Mouse (Mus musculus) layer of hippocampus, postnatal 25 days (tissue): Measurements from ENCODE around the gene S100a4. TPM values are rescaled to one million over a fixed set of nuclear protein-coding genes. Genes with fewer than 3 reads are reported as not detected.

Experiments
- total RNA-seq, 2 experiments: library from RNA; stranded (reverse); gene quantifications; 2 replicates each; pipeline ENCODE4 v1.2.3; 2021

Gene S100a4
- total RNA-seq, 2 experiments from 2014 or later, result 4.1 to 6.5 TPM

Other genes with a start within 250 kb of the S100a4 start
- 10 to 100 TPM; 13.7 to 17.1 TPM for gene Slc27a3, start 213.8 kb upstream of the S100a4 start, total RNA-seq
- 10 to 100 TPM; 69.1 to 70.6 TPM for gene Ints3, start 170.1 kb upstream of the S100a4 start, total RNA-seq
- gene Npr1, start 137.9 kb upstream of the S100a4 start, total RNA-seq, result 1 to 10 TPM; 4.7 to 5.0 TPM
- 10 to 100 TPM; 81.2 to 87.4 TPM for gene Ilf2, start 127.6 kb upstream of the S100a4 start, total RNA-seq
- 10 to 100 TPM; 49.8 to 53.4 TPM for gene Snapin, start 112.7 kb upstream of the S100a4 start, total RNA-seq
- 100 to 1,000 TPM; 159 to 166 TPM for gene Chtop, start 94.3 kb upstream of the S100a4 start, total RNA-seq
- 100 to 1,000 TPM in 1 of 2 experiments, 10 to 100 TPM in 1; 92.6 to 106 TPM for gene S100a1, start 89.4 kb upstream of the S100a4 start, total RNA-seq
- gene S100a13, start 89.3 kb upstream of the S100a4 start, total RNA-seq, result 10 to 100 TPM; 22.6 to 27.6 TPM
- under 1 TPM; 0.39 to 0.42 TPM for gene S100a14, start 76.9 kb upstream of the S100a4 start, total RNA-seq
- gene S100a16, start 66.5 kb upstream of the S100a4 start, total RNA-seq, result 100 to 1,000 TPM; 101 to 107 TPM
- gene S100a3, start 43.2 kb upstream of the S100a4 start, total RNA-seq, result 1 to 10 TPM; 1.9 to 2.1 TPM
- gene S100a2, start 13.5 kb upstream of the S100a4 start, total RNA-seq, result not detected
- gene Gm42674, start 1.9 kb upstream of the S100a4 start, total RNA-seq, result not detected
- gene S100a5, start 4.8 kb downstream of the S100a4 start, total RNA-seq, result not detected
- gene S100a6, start 9.1 kb downstream of the S100a4 start, total RNA-seq, result 10 to 100 TPM; 23.1 to 24.9 TPM
- under 1 TPM; 0.20 to 0.28 TPM for gene S100a7a, start 50.2 kb downstream of the S100a4 start, total RNA-seq
- not detected for gene S100a8, start 65.2 kb downstream of the S100a4 start, total RNA-seq
- gene S100a9, start 92.0 kb downstream of the S100a4 start, total RNA-seq, result not detected
- not detected for gene Pglyrp4, start 123.1 kb downstream of the S100a4 start, total RNA-seq
- gene Gm5849, start 174.1 kb downstream of the S100a4 start, total RNA-seq, result not detected